Mouse (Mus musculus) spleen, adult 18-20 months (tissue): ENCODE data around the gene Pllp.

Experiments used
- DNase-seq, 2 experiments: peaks; one replicate each; pipeline ENCODE4 v3.0.0; 2022; ENCODE audit warnings: mixed read lengths in 2 of 2

Gene Pllp

DNA sequence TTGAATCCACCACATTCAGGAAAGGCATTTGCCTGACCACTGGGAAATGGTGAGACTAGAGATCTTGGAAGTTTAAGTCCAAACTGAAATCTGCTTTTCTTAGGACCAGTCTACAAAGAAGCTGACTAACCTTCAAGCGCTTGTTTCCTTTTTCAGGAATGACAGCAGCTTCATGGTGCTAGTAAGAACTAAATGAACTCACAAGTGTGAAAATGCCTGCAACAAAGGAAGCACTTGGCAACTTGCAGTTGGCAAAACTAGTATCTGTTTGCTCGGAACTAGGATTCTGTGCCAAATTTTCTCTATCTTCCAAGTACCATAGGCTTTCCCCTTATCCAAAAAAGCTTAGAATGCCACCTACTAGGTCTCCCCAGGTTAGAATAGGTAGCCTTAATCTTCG is 49.9 kb downstream of the Pllp start:
- no peak for DNase-seq

DNA sequence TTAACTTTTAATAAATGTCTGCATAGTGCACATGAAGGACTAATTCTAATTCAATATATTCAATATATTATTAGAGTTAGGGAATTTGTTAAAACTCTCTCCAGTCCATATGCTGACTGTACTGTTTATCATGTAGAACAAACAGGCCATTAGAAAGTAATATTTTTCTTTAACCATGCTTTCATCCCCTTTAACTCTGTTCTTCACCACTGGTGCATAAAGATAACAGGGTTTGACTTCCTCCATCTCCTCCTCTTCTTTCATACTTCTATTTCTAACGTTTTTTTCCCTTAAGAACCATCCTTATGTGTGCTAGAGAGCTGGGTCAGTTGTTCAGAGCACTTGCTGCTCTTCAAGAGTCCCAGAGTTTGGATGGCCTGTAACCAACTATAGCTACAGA is 50.9 kb downstream of the Pllp start:
- no peak for DNase-seq

DNA sequence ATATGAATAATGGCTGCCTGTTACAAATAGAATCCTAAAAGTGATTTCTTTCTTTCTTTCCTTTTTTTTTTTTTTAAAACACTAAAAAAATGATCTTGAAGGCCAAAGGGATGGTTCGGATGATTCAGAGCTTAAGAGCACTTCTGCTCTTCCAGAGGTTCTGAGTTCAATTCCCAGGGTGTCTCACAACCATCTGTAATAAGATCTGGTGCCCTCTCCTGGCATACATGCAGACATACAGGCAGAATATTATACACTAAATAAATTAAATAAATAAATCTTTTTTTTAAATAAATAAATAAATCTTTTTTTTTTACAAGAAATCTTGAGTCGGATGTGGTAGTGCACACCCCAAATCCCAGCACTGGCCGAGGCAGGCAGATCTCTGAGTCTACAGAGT is 54.1 kb downstream of the Pllp start:
- no peak for DNase-seq

DNA sequence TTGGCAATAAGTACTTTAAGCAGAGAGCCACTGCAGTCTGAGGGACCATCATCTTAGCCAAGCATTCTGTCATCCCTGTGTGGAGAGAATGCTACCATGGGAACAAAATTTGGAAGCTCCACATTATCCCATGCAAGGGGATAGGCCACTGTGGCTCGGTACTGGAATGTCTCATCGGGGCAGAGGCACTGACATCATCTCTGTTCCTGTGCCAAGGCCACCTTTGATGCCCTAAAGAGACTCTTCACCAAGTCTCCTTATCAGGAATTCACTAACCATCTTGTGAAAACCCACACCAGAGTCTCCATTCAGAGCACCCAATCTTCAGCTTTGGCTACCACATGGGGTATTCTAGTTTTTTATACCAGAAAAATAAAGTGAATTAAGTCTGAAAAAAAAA is 54.9 kb downstream of the Pllp start:
- DNase-seq = no peak

DNA sequence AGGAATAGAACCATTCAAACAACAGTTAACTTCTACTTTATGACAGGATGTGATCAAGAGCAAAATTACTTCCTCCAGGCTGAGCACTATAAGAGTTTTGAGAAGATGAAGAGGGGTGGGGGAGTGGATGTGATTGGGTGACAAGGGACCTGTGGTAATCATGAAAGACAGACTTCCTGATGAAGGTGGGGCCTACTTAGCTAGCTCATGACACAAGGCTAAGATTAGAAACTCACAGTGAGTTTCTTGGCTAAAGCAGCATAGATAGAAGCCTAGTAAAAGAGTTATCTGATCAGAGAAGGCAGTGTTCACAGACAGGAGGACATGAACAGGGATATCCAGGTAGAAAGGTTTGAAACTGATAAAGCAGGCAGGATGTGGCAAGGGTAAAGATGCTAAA is 61.9 kb downstream of the Pllp start:
- DNase-seq = no peak

DNA sequence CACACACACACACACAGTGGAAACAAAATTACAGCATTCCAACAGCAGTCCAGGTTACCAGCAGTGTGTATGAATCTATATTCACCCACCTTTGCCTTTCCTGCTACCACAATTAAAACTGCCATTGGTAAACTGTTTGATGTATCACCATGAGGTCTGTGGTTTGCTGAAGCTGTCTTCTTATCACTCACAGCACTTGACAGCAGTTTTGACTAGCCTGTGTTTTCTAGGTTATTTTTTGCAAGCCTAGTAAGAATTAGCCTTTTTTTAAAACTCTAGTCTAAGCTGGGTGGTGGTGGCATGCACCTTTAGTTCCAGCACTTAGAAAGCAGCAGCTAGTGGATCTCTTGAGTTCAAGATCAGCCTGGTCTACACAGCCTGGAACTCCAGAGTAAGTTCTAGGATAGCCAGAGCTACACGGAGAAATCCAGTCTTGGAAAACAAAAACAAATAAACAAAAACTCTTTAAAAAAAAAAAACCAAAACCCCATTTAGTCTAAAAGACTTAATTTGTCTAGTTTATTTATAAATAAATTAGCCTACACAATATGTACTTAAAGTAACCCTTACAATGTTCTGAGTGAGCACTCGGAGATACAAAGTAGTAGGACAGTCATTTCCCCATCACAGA is 62.4 kb downstream of the Pllp start:
- DNase-seq = no peak
